Mouse (Mus musculus) liver, embryonic 15.5 days (tissue): ENCODE results near the gene Noc2l. TPM values are rescaled to one million over a fixed set of nuclear protein-coding genes. Genes with fewer than 3 reads are reported as not detected.

Source experiments
- ATAC-seq: fragments of 200-750 bp; cut with Nextera tagmentation; 2 replicates; pipeline ENCODE4 v1.8.0; 2017; ENCODE audit warnings: moderate number of reproducible peaks, mild to moderate bottlenecking, moderate library complexity; ENCODE audit not compliant: insufficient read depth
- H3K27ac ChIP-seq: fragments of 300-500 bp; sonication (generic); replicated peaks from 2 replicates; pipeline ENCODE4 v1.5.1; 2015; ENCODE audit warnings: mild to moderate bottlenecking, inconsistent platforms
- H3K27me3 ChIP-seq: fragments of 300-500 bp; sonication (generic); 2 replicates; pipeline ENCODE4 v1.6.1; 2015; ENCODE audit warnings: mild to moderate bottlenecking, inconsistent platforms
- H3K36me3 ChIP-seq: fragments of 300-500 bp; sonication (generic); replicated peaks from 2 replicates; pipeline ENCODE4 v1.6.1; 2015; ENCODE audit warnings: moderate library complexity, mild to moderate bottlenecking, inconsistent platforms
- H3K4me1 ChIP-seq: fragments of 300-500 bp; sonication (generic); replicated peaks from 2 replicates; pipeline ENCODE4 v1.6.1; 2015; ENCODE audit warnings: inconsistent platforms
- H3K4me2 ChIP-seq: fragments of 300-500 bp; sonication (generic); 2 replicates; pipeline ENCODE4 v1.6.1; 2015; ENCODE audit warnings: moderate library complexity, mild to moderate bottlenecking, inconsistent platforms
- H3K4me3 ChIP-seq: fragments of 300-500 bp; sonication (generic); replicated peaks from 2 replicates; pipeline ENCODE4 v1.5.1; 2015; ENCODE audit warnings: mild to moderate bottlenecking, inconsistent platforms
- H3K9ac ChIP-seq: fragments of 300-500 bp; sonication (generic); 2 replicates; pipeline ENCODE4 v1.6.1; 2015; ENCODE audit warnings: moderate library complexity, mild to moderate bottlenecking, inconsistent platforms
- H3K9me3 ChIP-seq: fragments of 300-500 bp; sonication (generic); replicated peaks from 2 replicates; pipeline ENCODE4 v1.6.1; 2016; ENCODE audit warnings: inconsistent platforms
- WGBS: fragments of 180-500 bp; shearing (Covaris S2); methylation state at CpG from one replicate; pipeline ENCODE4 v1.1.7; 2015; ENCODE audit warnings: mixed read lengths; ENCODE audit not compliant: insufficient replicate concordance; 5-methylcytosine and 5-hydroxymethylcytosine counted together
- polyA plus RNA-seq: library from polyadenylated mRNA; unstranded; fragments of >200 nt; fragmentation: Nextera tagmentation; extraction: Ambion mirVana; gene quantifications from 2 replicates; pipeline ENCODE4 v1.2.1, GENCODE M21; 2015

Gene Noc2l
- polyA plus RNA-seq, 1 experiment from 2014 or later = 44.5 TPM

DNA sequence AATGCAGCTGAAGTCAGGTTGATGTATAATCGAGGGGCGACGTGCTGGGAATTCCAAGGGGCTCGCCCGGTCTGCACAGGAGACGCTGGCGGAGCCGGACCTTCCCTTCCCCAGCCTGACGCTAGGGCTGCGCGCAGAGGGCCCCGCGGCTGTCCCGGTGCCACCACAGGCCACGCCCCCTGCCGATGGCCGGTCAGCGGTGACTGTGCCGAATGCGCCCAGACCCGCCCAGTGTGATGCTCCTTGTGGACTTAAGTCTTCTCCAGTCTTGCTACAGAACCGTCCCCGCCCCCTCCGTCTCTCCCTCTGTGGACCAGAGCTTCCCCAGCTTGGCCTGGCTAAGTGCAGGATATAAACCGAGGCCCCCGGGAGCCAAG, 38.0 kb upstream of the Noc2l start:
- Histone ChIP-seq H3K27me3 (peaks cover 65% of the 10 kb centered on the region), H3K4me2 (peak overlapping the region; percentile 99), H3K9ac (peak overlapping the region; percentile 69), H3K27ac (peak overlapping the region; percentile 95), H3K9me3 (no peaks in the 10 kb centered on the region), H3K4me1 (peaks cover 90% of the 10 kb centered on the region), H3K4me3 (peak overlapping the region; percentile 88), H3K36me3 (no peaks in the 10 kb centered on the region)
- peak; percentile 90 for ATAC-seq
- under 1% methylated on average over 26 of the region's 26 CpGs for WGBS

GRCm38 (mm10) chr4:156200623-156201475, 35.0 kb upstream of the Noc2l start, which contains the start of gene Isg15:
Gene Isg15 (minus strand): TSS chr4:156200818.
- Histone ChIP-seq H3K4me3 (peak within 1 kb of the TSS; percentile 35), H3K27ac (peak within 1 kb of the TSS; percentile 57; the same call in 1 of the 2 replicates), H3K9ac (no peak within 1 kb of the TSS; the same call in 1 of the 2 replicates), H3K9me3 (no peaks in the 10 kb centered on the region), H3K4me1 (peaks cover 82% of the 10 kb centered on the region), H3K27me3 (peaks cover 66% of the 10 kb centered on the region), H3K4me2 (peak within 1 kb of the TSS; percentile 52), H3K36me3 (no peaks in the 10 kb centered on the region)
- no peak for ATAC-seq
- WGBS = 37% methylated on average over 10 of the region's 10 CpGs

DNA sequence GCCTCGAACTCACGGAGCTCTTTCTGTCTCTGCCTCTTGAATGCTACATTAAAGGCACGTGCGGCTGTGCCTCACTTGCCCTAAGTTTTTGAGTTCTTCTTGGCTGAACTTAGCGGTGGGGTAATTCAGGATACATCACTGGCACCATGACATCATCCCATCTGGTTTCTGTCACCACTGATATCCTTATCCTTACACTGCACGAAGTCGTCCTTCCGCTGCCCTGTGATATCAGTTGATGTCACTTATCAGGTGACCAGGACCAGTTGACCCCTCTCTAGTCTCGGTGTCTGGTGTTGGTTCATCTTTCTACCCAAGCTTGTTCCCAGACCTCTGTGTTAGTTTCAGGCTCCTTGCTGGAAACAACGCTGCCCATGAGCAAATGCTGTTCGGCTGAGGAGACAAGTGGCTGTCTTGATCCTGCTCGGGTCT, 33.3 kb upstream of the Noc2l start:
- peak overlapping the region; percentile 61; the same call in 1 of the 2 replicates for H3K9ac ChIP-seq
- peak overlapping the region; percentile 65 for H3K4me3 ChIP-seq
- H3K36me3 ChIP-seq = no peaks in the 10 kb centered on the region
- WGBS = 15% methylated on average over 12 of the region's 12 CpGs
- H3K4me2 ChIP-seq = peak overlapping the region; percentile 90
- peaks cover 68% of the 10 kb centered on the region for H3K27me3 ChIP-seq
- H3K4me1 ChIP-seq = peaks cover 68% of the 10 kb centered on the region
- H3K27ac ChIP-seq = peak overlapping the region; percentile 70
- H3K9me3 ChIP-seq = no peaks in the 10 kb centered on the region
- peak; percentile 76 for ATAC-seq

GRCm38 (mm10) chr4:156203001-156203412, 32.8 kb upstream of the Noc2l start, which contains the start of gene AW011738:
Gene AW011738 (plus strand): TSS chr4:156203304.
- ATAC-seq = peak; percentile 77
- Histone ChIP-seq H3K9ac (peak within 1 kb of the TSS; percentile 61), H3K4me1 (peaks cover 63% of the 10 kb centered on the region), H3K27ac (peak within 1 kb of the TSS; percentile 70), H3K27me3 (peaks cover 70% of the 10 kb centered on the region), H3K36me3 (no peaks in the 10 kb centered on the region), H3K4me3 (peak within 1 kb of the TSS; percentile 65), H3K4me2 (peak within 1 kb of the TSS; percentile 90), H3K9me3 (no peaks in the 10 kb centered on the region)
- WGBS = under 1% methylated on average over 34 of the region's 39 CpGs

DNA sequence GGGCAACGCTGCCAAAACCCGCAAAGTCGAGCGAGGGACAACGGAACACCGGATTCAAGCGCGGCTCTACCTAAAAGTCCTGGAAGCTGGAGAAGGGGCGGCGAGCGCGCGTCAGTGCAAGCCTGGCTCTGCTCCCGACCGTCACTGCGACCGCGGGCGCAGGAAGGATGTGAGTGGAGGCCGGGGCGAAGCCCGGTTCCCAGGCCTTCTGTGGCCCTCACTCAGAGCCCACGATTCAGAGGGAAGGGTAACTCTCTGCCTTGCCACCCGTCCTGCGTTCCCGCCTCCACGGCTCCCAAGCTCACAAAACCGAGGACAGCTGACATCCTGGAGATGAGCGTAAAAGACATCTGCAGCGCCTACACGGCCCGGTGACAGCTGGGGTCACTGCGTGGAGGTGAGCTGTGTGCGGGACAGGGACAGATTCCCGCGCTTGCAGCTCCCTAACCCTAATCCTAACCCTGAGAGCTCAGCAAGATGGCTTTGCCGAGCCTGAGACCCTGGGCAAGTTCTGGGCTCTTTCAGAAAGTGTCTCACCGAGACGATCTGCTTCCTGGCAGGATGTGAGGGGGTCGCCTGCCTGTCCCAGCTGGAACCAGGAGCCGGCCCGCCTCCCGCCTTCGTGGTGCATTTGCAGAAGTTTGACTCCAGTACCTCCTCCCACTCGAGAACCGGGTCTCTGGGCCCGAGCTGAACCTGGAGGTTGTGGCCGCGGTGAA, 32.2 kb upstream of the Noc2l start:
- under 1% methylated on average over 49 of the region's 49 CpGs for WGBS
- no peak for ATAC-seq

GRCm38 (mm10) chr4:156208872-156209271, 26.9 kb upstream of the Noc2l start:
- H3K4me1 ChIP-seq = peaks cover 11% of the 10 kb centered on the region
- no peaks in the 10 kb centered on the region for H3K9me3 ChIP-seq
- peaks cover 54% of the 10 kb centered on the region for H3K27me3 ChIP-seq
- H3K4me3 ChIP-seq = no peak overlapping the region
- no peak overlapping the region for H3K27ac ChIP-seq
- ATAC-seq = no peak
- no peak overlapping the region for H3K4me2 ChIP-seq
- H3K9ac ChIP-seq = no peak overlapping the region
- H3K36me3 ChIP-seq = no peaks in the 10 kb centered on the region
- 65% methylated on average over 4 of the region's 4 CpGs for WGBS

More for the DNA sequence above, 32.2 kb upstream of the Noc2l start:
- H3K4me3 ChIP-seq = peak overlapping the region; percentile 65
- H3K9me3 ChIP-seq = no peaks in the 10 kb centered on the region
- peak overlapping the region; percentile 61 for H3K9ac ChIP-seq
- peak overlapping the region; percentile 90 for H3K4me2 ChIP-seq
- H3K27me3 ChIP-seq = peaks cover 68% of the 10 kb centered on the region
- H3K27ac ChIP-seq = peak overlapping the region; percentile 70; the same call in 1 of the 2 replicates
- H3K4me1 ChIP-seq = peaks cover 58% of the 10 kb centered on the region
- H3K36me3 ChIP-seq = no peaks in the 10 kb centered on the region

DNA sequence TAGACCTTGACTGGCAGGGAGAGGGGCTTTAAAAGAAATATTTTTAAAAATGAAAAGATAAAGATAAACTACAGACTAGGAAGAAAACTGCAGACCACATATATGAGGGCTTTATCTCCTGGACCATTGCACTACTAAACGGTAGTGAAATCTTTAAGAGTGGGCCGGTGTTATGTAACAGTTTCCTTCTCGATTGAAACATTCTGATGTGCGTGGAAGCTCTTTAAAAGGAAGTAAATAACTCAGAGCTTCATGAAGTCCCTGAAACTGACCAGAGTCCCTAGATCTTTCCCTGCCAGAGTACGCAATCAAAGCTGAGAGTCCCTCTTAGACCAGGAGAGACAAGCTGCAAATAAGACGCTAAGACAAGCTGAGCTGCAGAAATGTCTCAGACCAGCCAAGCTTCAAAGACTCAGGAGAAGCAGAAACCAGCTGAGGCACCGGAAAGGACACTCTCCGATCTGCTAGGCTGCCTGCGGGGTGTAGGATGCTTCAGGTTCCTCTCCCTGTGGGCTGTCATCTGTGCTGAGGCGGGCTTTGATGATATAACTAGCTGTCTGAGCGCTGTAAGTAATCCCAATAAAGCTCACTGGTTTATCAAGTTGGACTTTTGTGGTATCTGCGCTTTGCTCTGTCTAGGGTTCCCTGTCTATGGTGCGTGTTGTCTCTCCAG, 25.7 kb upstream of the Noc2l start:
- no peaks in the 10 kb centered on the region for H3K9me3 ChIP-seq
- ATAC-seq = no peak
- H3K4me3 ChIP-seq = no peak overlapping the region
- peaks cover 46% of the 10 kb centered on the region for H3K27me3 ChIP-seq
- H3K4me1 ChIP-seq = no peaks in the 10 kb centered on the region
- WGBS = 48% methylated on average over 13 of the region's 13 CpGs
- no peak overlapping the region for H3K9ac ChIP-seq
- no peak overlapping the region for H3K27ac ChIP-seq
- no peak overlapping the region for H3K4me2 ChIP-seq
- no peaks in the 10 kb centered on the region for H3K36me3 ChIP-seq

GRCm38 (mm10) chr4:156213134-156213533, 22.7 kb upstream of the Noc2l start:
- no peak for ATAC-seq
- H3K4me1 ChIP-seq = no peaks in the 10 kb centered on the region
- 74% methylated on average over 13 of the region's 13 CpGs for WGBS

DNA sequence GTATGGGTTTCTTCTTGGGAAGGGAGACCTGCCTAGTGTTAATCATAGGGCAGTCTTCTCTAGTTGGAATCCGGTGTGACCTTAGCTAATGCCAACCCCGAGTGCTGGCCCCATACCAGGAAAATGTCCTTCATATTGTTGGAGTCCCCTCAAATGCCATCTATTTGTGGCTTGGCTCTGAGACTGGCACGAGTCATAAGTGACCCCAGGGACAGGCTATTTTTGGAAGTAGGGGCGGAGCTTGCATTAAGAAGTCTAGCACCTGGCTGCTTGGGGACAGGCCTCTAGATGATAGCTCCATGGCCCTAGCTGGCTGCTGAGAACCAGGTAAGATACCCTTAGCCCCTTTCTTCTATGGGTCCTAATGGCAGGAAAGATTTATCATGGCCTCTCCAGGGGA, 20.2 kb upstream of the Noc2l start, which contains the start of gene Perm1:
Gene Perm1, plus strand, starts transcription at position 220 of the 400 bp plus-strand sequence.
- H3K9me3 ChIP-seq = no peaks in the 10 kb centered on the region
- H3K4me2 ChIP-seq = no peak within 1 kb of the TSS
- H3K4me3 ChIP-seq = no peak within 1 kb of the TSS
- H3K4me1 ChIP-seq = no peaks in the 10 kb centered on the region
- no peak for ATAC-seq
- peaks cover 41% of the 10 kb centered on the region for H3K27me3 ChIP-seq
- H3K36me3 ChIP-seq = no peaks in the 10 kb centered on the region
- H3K27ac ChIP-seq = no peak within 1 kb of the TSS
- no peak within 1 kb of the TSS for H3K9ac ChIP-seq
- 54% methylated on average over 4 of the region's 4 CpGs for WGBS

More at GRCm38 (mm10) chr4:156213134-156213533, 22.7 kb upstream of the Noc2l start:
- Histone ChIP-seq H3K9me3 (no peaks in the 10 kb centered on the region), H3K27ac (no peak overlapping the region), H3K9ac (no peak overlapping the region), H3K4me2 (no peak overlapping the region), H3K36me3 (no peaks in the 10 kb centered on the region), H3K4me3 (no peak overlapping the region), H3K27me3 (peaks cover 45% of the 10 kb centered on the region)

GRCm38 (mm10) chr4:156216196-156216595, 19.6 kb upstream of the Noc2l start:
- Histone ChIP-seq H3K4me3 (no peak overlapping the region), H3K4me2 (no peak overlapping the region), H3K36me3 (no peaks in the 10 kb centered on the region), H3K27ac (no peak overlapping the region), H3K27me3 (peaks cover 40% of the 10 kb centered on the region), H3K9ac (no peak overlapping the region), H3K4me1 (0 out of 2 replicates have a peak, but pooled peaks cover 4% of the 10 kb centered on the region), H3K9me3 (no peaks in the 10 kb centered on the region)
- WGBS = 70% methylated on average over 2 of the region's 2 CpGs
- ATAC-seq = no peak
